Mouse (Mus musculus) ES-E14 (cell line): ENCODE results near the gene Rasal1.

Source experiments
- CHD2 ChIP-seq: IDR thresholded peaks from 2 replicates; pipeline ENCODE4 v1.6.1; 2014; ENCODE audit warnings: mild to moderate bottlenecking, low read depth, low read length, inconsistent platforms
- HCFC1 ChIP-seq: IDR thresholded peaks from 2 replicates; pipeline ENCODE4 v1.6.1; 2012; ENCODE audit warnings: low read length, inconsistent platforms, borderline replicate concordance; ENCODE audit not compliant: insufficient read depth
- MAFK ChIP-seq: IDR thresholded peaks from 2 replicates; pipeline ENCODE4 v1.6.1; 2014; ENCODE audit warnings: mild to moderate bottlenecking, low read depth, low read length, inconsistent platforms; ENCODE audit not compliant: insufficient read depth
- ZC3H11A ChIP-seq: IDR thresholded peaks from 2 replicates; pipeline ENCODE4 v1.6.1; 2012; ENCODE audit warnings: low read depth, mild to moderate bottlenecking, inconsistent platforms, low read length, borderline replicate concordance
- ZNF384 ChIP-seq: IDR thresholded peaks from 2 replicates; pipeline ENCODE4 v1.6.1; 2012; ENCODE audit warnings: low read depth, low read length, inconsistent platforms

DNA sequence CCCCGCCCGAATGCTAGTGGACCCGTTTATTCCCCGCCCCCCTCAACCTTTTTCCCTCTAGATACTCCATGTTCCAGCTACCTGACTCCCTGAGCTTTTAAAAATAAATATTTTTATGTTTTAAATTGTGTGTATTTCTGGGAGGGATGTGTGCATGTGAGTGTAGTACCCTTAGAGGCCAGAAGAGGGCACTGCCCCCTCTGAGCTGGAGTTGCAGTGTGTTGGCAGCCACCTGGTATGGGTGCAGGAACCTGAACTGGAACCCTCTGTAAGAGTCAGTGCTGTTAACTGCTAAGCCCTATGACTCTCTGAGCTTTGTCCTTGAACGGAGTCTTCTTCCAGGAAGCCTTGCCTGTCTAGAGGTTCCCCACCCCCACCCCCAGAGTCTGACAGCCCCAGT, 16.7 kb upstream of the Rasal1 start:
- no peak for TF ChIP-seq MAFK
- TF ChIP-seq CHD2, result no peak
- no peak for TF ChIP-seq HCFC1
- no peak for TF ChIP-seq ZC3H11A
- TF ChIP-seq ZNF384, result no peak
